Mouse (Mus musculus) midbrain, postnatal 0 days (tissue): ENCODE measurements around the gene Ankrd22. TPM values are rescaled to one million over a fixed set of nuclear protein-coding genes. Genes with fewer than 3 reads are reported as not detected.

Experiments
- ATAC-seq: fragments of 200-750 bp; cut with Nextera tagmentation; 2 replicates; pipeline ENCODE4 v1.8.0; 2017; ENCODE audit warnings: moderate number of reproducible peaks, mild to moderate bottlenecking, moderate TSS enrichment, moderate library complexity; ENCODE audit not compliant: low FRiP score
- DNase-seq: peaks from one replicate; pipeline ENCODE4 v3.0.0-alpha.2; 2015; ENCODE audit warnings: low spot score
- H3K27ac ChIP-seq: fragments of 300-500 bp; sonication (generic); 2 replicates; pipeline ENCODE4 v1.5.1; 2014; ENCODE audit warnings: low read depth, mild to moderate bottlenecking, low read length, mixed read lengths
- H3K27me3 ChIP-seq: fragments of 300-500 bp; sonication (generic); 2 replicates; pipeline ENCODE4 v1.6.1; 2014; ENCODE audit warnings: low read length, control low read depth, mixed read lengths; ENCODE audit not compliant: insufficient read depth
- H3K36me3 ChIP-seq: fragments of 300-500 bp; sonication (generic); 2 replicates; pipeline ENCODE4 v1.6.1; 2014; ENCODE audit warnings: low read length, control low read depth, mixed read lengths; ENCODE audit not compliant: insufficient read depth
- H3K4me1 ChIP-seq: fragments of 300-500 bp; sonication (generic); 2 replicates; pipeline ENCODE4 v1.6.1; 2014; ENCODE audit warnings: mild to moderate bottlenecking, control low read depth, antibody characterized with exemption, low read length, mixed read lengths; ENCODE audit not compliant: insufficient read depth
- H3K4me2 ChIP-seq: fragments of 300-500 bp; sonication (generic); 2 replicates; pipeline ENCODE4 v1.6.1; 2014; ENCODE audit warnings: low read depth, mild to moderate bottlenecking, low read length, mixed read lengths; ENCODE audit not compliant: poor library complexity, severe bottlenecking
- H3K4me3 ChIP-seq: fragments of 300-500 bp; sonication (generic); 2 replicates; pipeline ENCODE4 v1.5.1; 2014; ENCODE audit warnings: low read depth, mild to moderate bottlenecking, low read length, moderate library complexity
- H3K9ac ChIP-seq: fragments of 300-500 bp; sonication (generic); replicated peaks from 2 replicates; pipeline ENCODE4 v1.6.1; 2014; ENCODE audit warnings: mild to moderate bottlenecking, low read length, moderate library complexity, mixed read lengths; ENCODE audit not compliant: poor library complexity, severe bottlenecking
- H3K9me3 ChIP-seq: fragments of 300-500 bp; sonication (generic); 2 replicates; pipeline ENCODE4 v1.6.1; 2016; ENCODE audit warnings: low read length, control low read depth
- CTCF ChIP-seq: IDR thresholded peaks from 2 replicates; pipeline ENCODE4 v1.5.1; 2016; ENCODE audit warnings: antibody characterized with exemption, mild to moderate bottlenecking
- WGBS: fragments of 180-500 bp; shearing (Covaris S2); extraction: QIAGEN DNeasy Blood & Tissue Kit; methylation state at CpG from one replicate; pipeline ENCODE4 v1.1.7; 2014; 5-methylcytosine and 5-hydroxymethylcytosine counted together
- polyA plus RNA-seq: library from polyadenylated mRNA; unstranded; fragments of >200 nt; fragmentation: Nextera tagmentation; extraction: Ambion mirVana; gene quantifications from 2 replicates; pipeline ENCODE4 v1.2.1, GENCODE M21; 2015
- total RNA-seq: library from RNA; depleted of rRNA; stranded (reverse); fragments of >200 nt; gene quantifications from 2 replicates; pipeline ENCODE4 v1.2.3, GENCODE M21; 2014

Ankrd22 gene
- total and polyA plus RNA-seq, 2 experiments from 2014 or later = not detected

GRCm38 (mm10) chr19:34191645-34192007 is 25.8 kb upstream of the Ankrd22 start:
- no peak for TF ChIP-seq CTCF
- Histone ChIP-seq H3K4me2 (peak overlapping the region; percentile 87), H3K4me3 (peak overlapping the region; percentile 82), H3K27me3 (no peaks in the 10 kb centered on the region), H3K4me1 (no peaks in the 10 kb centered on the region), H3K27ac (peak overlapping the region; percentile 89), H3K36me3 (no peaks in the 10 kb centered on the region), H3K9ac (peak overlapping the region; percentile 95), H3K9me3 (no peaks in the 10 kb centered on the region)
- ATAC-seq = peak; percentile 48
- DNase-seq = no peak
- 5% methylated on average over 10 of the region's 10 CpGs for WGBS

- no peaks in the 10 kb centered on the region for H3K9me3 ChIP-seq
- H3K36me3 ChIP-seq = no peaks in the 10 kb centered on the region
- H3K4me1 ChIP-seq = no peaks in the 10 kb centered on the region
- H3K27ac ChIP-seq = no peak overlapping the region
- 94% methylated on average over 4 of the region's 4 CpGs for WGBS
- no peaks in the 10 kb centered on the region for H3K27me3 ChIP-seq
- H3K9ac ChIP-seq = no peak overlapping the region
- no peak for TF ChIP-seq CTCF
- H3K4me2 ChIP-seq = no peak overlapping the region
- no peak overlapping the region for H3K4me3 ChIP-seq
- ATAC-seq = no peak
- DNase-seq = no peak
These were observed 21.0 kb upstream of the Ankrd22 start for GRCm38 (mm10) chr19:34186845-34187244.

DNA sequence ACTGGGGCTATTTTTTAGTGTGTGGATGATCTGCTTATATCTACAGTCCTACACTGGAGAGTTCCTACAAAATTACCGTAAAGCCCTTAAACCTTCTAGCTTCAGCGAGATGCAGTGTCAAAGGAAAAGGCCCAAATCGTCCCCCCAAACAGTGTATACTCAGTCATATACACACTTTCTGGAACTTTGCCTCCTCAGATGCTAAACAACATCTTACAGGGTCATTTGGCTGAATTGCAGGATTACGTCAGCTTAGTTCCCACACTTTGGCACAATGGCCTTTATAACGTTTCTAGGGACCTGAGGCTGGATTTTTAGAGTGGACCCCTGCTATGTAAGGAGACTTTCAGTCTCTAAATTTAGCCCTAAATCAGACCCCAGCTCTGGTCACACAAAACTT is 16.6 kb upstream of the Ankrd22 start:
- Histone ChIP-seq H3K4me3 (no peak overlapping the region), H3K4me2 (no peak overlapping the region), H3K9ac (no peak overlapping the region), H3K27ac (no peak overlapping the region), H3K4me1 (no peaks in the 10 kb centered on the region), H3K36me3 (no peaks in the 10 kb centered on the region), H3K9me3 (no peaks in the 10 kb centered on the region), H3K27me3 (no peaks in the 10 kb centered on the region)
- no peak for TF ChIP-seq CTCF
- ATAC-seq (no peak), DNase-seq (no peak)
- 67% methylated on average over 5 of the region's 5 CpGs for WGBS

DNA sequence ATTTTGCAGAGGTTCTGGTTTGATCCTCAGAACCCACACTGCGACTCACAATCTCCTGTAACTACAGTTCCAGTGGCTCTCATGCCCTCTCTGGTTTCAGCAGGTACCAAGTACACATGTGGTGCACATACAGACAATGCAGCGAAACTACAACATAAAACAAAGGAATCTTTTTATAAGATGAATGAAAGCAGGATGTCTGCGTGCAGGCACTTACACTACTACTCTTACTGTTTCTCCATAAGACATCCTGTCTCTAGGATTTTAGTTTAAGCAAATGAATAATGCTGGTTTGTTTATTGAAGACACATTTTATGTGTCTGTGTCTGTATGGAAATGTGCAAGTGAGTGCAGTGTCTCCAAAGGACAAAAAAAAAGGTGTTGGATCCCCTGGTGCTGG is 15.4 kb upstream of the Ankrd22 start:
- no peak for TF ChIP-seq CTCF
- WGBS = 80% methylated on average over 3 of the region's 3 CpGs

DNA sequence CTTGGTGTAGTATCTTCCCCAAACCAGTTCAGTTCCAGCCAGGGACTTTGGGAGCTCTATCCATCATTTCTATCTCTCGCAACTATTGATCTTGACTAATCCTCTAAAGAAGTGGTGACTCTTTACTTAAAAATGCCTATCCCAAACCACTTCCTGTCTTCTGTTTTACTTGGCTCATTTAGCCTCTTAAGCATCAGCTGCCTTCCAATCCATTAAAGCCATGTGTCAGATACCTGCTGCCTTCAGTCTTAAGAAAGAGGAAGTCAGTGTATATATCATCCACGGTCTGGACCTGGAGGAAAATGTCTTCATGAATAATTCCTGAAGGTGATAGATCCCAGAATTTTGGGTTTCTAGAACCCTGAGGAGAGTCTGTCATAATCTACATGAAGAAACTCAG is 14.5 kb upstream of the Ankrd22 start:
- 85% methylated on average over 2 of the region's 2 CpGs for WGBS
- ATAC-seq = no peak
- Histone ChIP-seq H3K9me3 (no peaks in the 10 kb centered on the region), H3K4me1 (no peaks in the 10 kb centered on the region), H3K4me3 (no peak overlapping the region), H3K27me3 (no peaks in the 10 kb centered on the region), H3K27ac (no peak overlapping the region), H3K4me2 (no peak overlapping the region), H3K9ac (no peak overlapping the region), H3K36me3 (no peaks in the 10 kb centered on the region)
- no peak for TF ChIP-seq CTCF
- no peak for DNase-seq

More for the DNA sequence above, 15.4 kb upstream of the Ankrd22 start:
- no peaks in the 10 kb centered on the region for H3K9me3 ChIP-seq
- no peaks in the 10 kb centered on the region for H3K27me3 ChIP-seq
- H3K4me1 ChIP-seq = no peaks in the 10 kb centered on the region
- no peak for DNase-seq
- no peak for ATAC-seq
- H3K4me3 ChIP-seq = no peak overlapping the region
- H3K4me2 ChIP-seq = no peak overlapping the region
- no peak overlapping the region for H3K27ac ChIP-seq
- H3K9ac ChIP-seq = no peak overlapping the region
- H3K36me3 ChIP-seq = no peaks in the 10 kb centered on the region

GRCm38 (mm10) chr19:34179136-34179535 is 13.3 kb upstream of the Ankrd22 start:
- no peak overlapping the region for H3K4me2 ChIP-seq
- DNase-seq (no peak), ATAC-seq (no peak)
- no peak overlapping the region for H3K4me3 ChIP-seq
- H3K27me3 ChIP-seq = no peaks in the 10 kb centered on the region
- no peaks in the 10 kb centered on the region for H3K9me3 ChIP-seq
- no peak overlapping the region for H3K9ac ChIP-seq
- no peaks in the 10 kb centered on the region for H3K36me3 ChIP-seq
- H3K27ac ChIP-seq = no peak overlapping the region
- H3K4me1 ChIP-seq = no peaks in the 10 kb centered on the region
- TF ChIP-seq CTCF = no peak
- WGBS = 89% methylated on average over 4 of the region's 4 CpGs
